Mouse (Mus musculus) megakaryocyte progenitor cell, adult 5-6 weeks (primary cell): ENCODE measurements at regions not wholly inside any gene's neighbourhood (a gene's known extent, or its start where the extent isn't known, plus 50 kb on each side); places are given as distances from the start of the nearest gene placed in this dataset.
A peak's percentile ranks its signal among the peaks of the same experiment; 100 is the strongest.

Experiments used
- ATAC-seq: replicated peaks from 2 replicates; pipeline ENCODE4 v1.8.0; 2016; ENCODE audit warnings: mild to moderate bottlenecking, moderate TSS enrichment, inconsistent platforms; ENCODE audit not compliant: poor library complexity

DNA sequence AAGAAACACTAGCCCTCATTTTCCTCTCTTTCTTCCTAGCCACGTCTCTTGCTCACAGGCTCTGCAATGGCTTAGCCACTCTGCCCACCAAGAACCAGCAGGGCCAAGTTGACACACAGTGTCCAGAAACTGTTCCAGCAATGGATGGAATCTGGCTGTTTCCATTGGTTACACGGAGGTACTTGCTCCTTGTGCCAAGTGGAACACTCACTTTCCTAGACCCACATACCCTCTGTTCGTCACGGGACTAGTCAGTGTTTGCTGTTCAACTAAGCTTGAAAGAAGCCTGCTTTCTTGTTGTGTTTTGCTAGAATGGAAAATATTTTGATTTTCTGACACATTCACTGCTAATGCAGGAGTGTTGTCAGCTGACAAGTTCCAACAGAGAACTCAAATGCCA lies 575.7 kb upstream of the Gulo start:
- ATAC-seq, result no peak

DNA sequence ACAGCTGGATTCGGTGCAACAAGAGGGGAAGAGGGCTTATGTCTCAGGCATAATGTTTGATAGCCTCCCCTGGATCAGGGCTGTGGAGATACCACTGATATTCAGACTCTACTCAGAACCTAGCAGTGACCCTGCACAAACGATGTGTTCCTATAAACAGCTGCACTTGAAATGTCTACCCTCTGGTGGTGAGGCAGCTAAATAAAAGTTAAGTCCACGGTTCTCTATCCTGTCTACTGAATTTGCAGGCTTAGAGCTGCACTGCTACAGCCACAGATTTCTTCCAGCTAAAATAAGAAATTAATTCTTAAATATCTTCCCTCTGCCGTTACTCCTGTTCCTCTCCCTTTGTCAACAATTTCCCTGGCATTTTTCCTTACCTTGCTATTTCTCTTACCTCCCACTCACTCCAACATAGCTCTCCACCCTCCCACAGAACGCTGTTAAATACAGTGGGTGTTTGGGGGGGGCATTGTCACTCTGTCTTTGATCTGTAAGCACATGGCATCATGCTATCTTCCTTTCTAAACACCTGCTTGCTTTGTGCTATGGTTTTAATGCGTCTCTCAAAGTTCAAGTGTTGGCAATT lies 571.0 kb upstream of the Gulo start:
- no peak for ATAC-seq

DNA sequence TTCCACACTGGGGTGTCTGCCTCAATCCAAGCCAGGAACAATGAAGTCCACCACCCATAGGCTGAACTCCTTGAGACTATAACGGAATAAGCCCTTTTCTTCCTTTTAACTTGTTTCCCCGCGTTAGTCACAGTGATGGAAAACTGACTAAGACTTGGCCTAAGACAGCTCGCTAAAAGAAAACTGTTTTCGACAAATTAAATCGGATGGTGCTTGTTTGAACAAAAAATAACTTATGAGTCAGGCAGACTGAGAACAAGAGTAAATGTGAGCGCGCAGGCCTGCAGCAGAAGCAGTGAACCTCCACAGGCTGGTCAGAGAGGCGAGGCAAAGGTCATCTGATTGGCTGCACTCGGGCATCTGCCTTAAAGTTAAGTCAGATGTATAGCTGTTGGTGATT lies 557.6 kb upstream of the Gulo start:
- ATAC-seq, result no peak

DNA sequence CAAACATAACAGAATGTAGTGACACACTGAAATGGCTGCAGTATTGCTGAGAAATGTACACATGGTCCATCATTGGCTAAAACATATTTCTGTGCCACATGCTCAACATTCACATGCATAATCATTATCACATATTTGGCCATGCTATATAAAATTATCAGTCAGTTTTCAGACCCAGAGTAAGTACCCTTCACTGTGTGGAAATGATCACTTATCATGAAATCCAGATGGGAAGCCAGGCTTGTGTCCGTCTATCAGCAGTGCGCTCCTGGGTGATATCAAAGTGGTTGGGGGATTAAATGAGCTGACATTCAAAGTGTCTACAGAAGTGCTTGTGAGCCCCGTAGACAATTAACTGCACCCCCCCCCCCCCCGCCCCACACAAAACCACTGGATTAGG lies 553.7 kb upstream of the Gulo start:
- no peak for ATAC-seq

DNA sequence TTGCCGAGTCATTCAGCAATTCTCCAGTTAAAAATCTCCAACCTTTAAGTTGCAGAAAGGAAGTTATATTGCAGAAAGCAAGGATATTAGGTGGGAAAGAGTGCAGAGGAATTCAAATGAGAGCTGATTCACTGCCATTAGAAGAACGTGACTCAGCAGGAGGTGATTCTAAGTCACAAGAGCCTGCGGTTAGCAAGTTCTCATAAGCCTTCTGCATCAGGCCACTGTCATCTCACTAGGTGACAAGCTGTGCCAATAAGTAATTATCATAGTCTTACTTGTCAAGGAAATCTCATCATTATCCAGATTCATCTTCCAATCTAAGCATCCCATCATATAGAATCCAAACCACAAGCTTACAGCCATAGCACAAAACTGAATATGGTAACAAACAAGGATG lies 552.7 kb upstream of the Gulo start:
- peak; percentile 55 for ATAC-seq

DNA sequence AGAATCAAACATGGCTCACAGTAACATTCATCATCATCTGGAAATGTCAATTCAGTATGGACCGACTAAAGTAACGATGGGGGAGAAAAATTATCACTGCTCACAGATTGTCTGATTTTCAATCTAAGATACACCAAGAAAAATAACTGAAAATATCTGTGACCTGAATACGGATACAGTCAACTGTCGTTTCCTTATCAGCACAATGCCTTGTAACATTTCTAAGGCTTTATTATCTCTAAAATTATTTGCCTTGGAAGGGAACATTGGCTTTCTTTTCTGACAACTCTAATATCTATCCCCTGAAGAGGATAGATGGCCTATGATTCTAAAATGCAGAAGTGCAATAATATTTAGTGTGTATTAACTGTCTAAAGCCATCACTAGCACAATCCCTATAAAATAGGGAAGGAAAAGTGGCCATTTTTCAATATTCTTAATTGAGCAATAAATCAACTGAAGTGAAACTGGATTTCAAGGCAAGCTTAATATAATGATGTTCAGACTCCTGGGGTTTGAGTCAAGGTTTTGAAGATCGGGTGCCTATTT lies 552.1 kb upstream of the Gulo start:
- peak; percentile 60 for ATAC-seq

DNA sequence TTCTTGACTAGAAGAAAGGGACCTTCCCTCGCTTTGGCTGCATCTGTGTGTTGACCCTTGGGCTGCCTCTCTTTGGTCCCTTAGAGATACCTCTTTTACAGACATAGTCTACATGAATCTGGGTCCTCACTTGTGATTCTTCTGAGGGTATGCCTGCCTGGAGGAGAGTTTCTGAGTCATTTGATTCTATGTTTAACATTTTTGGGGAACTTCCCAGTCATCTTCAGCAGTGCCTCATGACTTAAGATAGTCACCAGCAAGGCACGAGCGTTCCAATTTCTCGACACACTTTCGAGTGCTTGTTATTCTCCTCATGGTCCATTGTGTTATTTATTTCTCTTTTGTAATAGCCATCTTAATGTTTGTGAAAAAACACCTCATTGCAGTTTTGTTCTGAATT lies 549.4 kb upstream of the Gulo start:
- no peak for ATAC-seq

DNA sequence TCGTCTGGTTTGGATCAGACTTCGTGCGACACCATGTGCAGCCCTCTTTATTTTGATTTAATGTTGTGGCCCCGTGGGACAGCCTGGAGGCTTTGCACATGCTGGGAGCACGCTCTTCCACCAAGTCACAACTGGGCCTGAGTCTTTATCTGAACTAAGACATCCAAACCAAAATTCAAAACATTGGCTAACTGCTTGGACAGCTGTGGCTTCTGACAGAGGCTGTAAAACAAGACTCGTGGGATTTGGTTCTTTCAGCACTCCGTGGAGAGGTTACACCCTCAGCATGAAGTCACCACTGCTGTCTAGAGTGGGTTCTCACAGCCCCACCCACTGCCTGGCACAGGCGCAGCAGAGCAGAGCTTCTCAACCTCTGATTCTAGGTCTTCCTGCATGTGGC lies 548.6 kb upstream of the Gulo start:
- ATAC-seq, result no peak

DNA sequence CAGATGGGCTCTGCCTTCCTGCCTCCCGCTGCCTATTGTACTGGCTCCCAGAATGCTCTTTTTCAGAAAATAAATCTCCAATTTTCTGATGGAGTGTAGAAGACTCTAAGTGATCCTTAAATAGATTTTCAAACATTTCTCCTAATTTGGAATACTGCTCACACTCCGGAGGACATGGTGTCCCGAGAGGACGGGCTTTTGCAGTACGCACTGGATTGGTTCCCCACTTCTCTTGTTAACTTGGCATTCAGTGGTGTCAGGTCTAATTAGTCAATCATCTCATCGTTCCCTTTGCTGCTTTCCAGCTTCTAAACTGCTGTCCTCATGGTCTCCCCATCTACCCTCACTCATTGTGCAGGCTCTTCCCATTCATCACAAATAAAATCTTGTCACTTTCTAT lies 529.5 kb upstream of the Gulo start:
- no peak for ATAC-seq

DNA sequence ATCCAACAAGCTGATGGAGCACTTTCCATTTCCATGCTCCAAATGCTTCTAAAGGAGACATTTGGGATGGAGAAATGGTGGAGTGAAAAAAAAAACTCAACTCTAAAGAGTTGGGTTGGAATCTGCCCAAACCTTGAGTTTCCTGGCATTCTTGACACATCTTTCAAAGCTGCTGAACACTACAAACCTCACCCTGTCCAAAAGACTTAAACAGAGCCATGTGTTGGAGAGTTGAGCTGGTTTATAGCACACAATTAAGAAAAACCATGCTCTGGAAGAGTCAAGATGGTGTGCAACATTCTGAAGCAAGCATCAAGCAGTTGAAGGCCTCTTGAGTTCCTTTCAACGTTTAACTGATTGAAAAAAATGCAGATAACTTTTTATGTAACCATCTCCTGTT lies 525.7 kb upstream of the Gulo start:
- ATAC-seq, result no peak

DNA sequence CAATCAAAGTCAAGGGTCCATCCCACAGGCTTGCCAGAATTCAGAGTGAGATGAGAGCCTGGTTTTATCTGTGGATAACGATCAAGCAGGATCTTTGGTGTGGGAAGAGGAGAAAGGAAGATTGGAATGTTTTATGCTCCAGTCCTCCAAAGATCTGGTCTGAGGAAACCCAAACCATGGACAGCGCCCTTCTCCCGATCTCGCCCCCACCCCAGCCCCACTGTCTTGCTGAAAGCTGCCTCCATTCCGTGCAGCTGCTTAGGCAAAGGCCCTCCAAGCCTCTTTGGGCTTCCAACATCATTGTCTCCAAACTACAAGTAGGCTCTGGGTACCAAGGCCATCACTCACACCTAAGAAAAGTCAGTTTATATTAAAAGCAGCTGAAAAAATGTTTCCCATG lies 519.1 kb upstream of the Gulo start:
- no peak for ATAC-seq

DNA sequence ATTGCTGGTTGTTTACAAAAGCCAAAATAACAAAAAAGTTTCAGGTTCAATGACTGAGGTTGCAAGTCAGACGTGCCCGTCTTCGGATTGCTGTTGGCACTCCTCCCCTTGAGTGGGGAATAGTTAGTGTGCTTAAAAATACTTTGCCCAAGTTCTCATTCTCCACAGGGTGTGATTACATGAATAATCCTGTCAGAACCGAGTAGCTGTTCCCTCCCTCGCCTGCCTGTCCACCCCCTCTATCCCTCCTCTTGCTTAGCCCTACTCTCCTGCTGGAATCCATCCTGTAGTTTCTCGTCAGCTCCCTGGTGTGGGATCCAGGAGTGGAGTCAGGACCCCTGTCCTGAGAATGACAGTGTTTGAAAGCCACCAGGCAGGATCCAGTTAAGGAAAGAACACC lies 518.1 kb upstream of the Gulo start:
- ATAC-seq, result no peak

DNA sequence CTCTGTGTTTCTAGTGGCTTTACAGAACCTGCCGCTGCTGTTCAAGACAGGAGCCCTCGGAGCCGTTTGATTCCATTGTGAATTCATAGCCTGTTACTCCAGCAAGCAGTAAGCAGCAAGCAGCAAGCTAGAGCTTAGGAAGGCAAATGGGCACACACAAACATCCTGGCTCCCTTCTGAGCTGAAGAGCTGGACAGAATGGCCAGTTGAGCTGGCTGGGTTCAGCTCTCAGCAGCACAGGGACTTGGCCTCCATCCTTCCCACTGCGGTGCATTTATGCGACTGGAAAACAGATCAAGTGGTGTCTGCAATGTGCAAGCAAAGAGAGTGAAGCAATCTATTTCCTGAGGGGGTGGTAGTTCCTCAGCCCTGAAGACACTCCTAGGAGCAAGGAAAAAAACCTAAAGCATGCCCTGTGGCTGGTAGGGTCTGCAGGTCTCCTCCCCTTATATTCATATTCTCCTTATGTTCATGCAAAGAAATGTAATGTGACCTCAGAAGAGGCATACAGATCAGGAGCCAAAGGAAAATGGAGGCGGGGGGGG lies 513.9 kb upstream of the Gulo start:
- no peak for ATAC-seq

DNA sequence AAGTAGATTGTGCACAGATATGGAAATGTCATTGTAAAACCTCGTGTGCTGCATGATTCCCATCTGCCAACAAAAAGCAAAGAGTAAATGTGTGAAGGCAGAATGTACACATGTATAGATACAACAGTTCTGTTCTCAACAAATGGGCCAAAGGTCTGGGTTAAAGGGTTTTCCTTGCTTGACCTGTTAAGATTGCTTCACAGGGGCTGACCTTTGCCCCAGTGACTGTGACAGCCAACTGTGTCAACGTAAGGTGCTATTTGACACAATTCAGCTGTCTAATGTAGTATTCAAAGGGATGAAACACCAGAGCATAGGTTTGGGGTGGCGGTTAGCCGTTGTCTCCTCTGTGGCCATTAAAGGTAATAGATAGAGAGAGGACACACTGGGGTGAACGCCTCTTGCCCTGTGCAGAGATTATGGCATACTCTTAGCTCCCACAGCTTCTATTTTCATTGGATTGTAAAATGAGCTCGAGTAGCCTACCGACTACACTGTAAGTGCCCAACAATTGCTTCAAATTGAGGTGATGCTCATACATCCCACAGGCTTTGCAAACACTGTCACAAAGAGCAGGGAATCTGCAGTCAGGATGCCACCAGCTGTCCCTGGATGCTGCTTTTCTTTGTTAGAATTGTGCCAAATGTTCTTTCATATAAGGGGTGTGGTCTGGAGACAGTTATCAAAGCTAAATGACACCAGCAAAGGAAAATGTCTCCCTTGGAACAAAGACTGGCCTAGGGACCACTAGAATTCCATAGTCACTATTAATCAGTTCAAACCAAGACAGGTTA lies 513.0 kb upstream of the Gulo start:
- ATAC-seq, result no peak

DNA sequence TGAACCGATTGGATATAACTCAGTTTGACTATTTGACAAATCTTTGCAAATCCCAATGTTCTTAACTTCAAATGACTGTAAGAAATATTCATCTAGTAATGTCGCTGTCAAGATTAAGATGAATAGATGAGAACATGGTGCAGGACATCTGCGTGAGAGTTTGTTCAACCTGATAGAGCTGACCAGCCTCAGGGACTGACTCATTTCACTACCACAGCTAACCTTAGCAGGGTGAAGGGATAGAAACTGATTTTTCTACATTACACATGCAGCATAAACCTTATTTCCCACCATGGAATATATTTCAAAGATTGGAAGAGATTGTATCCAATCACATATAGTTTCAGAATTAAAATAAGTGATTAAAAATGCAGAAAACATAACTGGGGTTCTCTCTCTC lies 507.8 kb upstream of the Gulo start:
- ATAC-seq, result no peak

DNA sequence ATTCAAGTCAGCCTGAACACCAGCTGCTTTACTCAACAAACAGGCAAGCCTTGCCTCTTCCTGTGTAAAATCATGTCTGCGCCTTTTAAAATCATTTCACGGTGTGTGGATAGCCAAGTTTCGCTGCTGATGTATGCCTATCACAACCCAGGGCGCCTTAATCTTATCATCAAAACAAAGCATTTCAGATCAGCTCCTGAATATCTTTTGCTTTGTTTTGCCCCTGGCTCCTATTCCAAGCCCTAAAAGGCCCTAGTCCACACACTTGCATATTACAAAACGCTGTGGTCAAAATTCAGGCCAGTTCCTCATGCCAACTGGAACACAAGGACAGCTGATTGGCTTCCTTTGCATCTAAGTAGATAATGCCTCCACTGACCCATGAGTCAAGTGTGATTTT lies 501.7 kb upstream of the Gulo start:
- no peak for ATAC-seq

DNA sequence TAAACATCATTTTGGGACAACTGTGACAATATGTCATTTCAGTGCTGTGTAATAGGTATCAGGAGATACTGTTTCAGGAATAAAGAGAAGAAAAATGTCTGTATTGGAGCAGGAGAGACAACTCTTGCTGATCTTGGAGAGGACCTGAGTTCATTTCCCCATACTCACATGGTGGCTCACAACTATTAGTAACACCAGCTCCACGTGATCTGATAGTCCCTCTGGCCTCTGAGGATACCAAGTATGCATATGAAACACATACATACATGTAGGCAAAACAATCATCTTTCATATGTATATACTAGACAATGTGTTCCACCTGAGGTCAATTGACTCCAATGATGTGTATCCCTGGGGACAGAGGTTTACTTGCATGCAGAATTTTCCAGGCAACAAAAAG lies 501.2 kb upstream of the Gulo start:
- ATAC-seq, result no peak

DNA sequence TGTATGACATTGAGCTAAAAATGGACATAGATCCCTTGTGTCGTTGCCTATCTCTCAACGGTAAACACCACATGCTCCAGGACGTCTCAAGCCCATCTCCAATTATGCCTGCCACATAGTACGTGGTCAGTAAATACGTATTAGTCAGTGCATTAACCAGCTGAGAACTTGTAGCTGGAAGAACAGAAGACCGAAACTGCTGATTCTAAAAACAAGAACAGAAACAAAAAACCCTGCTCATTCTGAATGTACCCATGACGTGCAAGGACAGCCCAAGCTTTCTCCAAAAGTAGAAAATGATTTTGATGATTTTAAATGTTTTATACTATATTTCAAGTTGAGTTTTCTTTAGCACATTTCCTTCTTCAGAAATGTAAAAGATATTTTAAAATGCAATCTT lies 500.7 kb upstream of the Gulo start:
- no peak for ATAC-seq

DNA sequence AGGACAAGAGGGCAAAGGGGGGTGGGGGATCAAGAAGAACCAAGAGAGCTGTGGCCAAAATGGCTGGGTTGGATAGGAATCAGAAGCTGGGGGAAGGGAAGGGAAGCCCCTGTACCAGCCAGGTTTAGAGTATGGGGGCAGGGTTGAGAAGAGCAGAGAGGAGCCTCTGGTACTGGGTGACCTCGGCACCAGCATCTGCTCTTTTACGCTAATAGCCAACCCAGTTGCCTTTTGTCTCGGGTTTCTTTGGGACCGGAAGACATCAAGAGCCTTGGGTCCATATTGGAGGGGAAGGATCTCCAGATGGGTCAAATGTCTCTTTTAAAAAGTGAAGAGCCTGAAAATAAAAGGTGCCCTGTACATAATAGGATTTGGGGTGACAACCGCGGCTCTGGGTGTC lies 493.0 kb upstream of the Gulo start:
- no peak for ATAC-seq

DNA sequence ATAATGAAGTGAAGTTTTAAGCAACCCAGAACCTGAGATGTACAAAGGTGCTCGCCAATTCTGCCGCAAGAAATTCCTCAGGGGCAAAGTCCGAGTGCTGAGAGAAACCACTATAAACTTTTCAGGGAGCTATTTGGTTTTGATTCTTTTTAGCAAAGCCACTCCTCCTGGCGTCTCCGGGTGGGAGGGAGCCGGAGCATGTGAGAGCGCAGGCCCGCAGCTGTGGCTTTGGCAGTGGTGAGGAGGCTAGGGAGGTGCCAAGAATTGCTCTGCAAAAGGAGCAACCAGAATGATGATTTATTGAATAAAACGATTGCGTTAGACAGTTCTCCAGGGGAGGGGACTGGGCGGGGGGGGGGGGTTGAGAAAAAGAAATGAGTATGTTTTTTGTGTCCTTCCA lies 490.9 kb upstream of the Gulo start:
- no peak for ATAC-seq

DNA sequence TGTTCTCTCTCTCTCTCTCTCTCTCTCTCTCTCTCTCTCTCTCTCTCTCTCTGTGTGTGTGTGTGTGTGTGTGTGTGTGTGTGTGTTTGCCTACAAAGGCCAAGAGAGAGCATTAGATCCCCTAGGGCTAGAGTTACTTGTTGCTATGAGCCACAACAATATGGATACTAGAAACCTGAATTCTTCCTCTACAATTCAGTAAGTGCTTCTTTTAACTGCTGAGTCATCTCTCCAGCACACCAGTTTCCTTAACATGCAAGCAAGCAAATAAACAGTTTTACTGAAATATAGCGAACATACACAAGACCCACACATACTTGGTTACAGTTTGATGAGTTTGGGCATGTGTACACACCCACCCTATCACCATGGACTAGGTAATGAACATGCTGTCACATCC lies 486.1 kb upstream of the Gulo start:
- ATAC-seq, result no peak

DNA sequence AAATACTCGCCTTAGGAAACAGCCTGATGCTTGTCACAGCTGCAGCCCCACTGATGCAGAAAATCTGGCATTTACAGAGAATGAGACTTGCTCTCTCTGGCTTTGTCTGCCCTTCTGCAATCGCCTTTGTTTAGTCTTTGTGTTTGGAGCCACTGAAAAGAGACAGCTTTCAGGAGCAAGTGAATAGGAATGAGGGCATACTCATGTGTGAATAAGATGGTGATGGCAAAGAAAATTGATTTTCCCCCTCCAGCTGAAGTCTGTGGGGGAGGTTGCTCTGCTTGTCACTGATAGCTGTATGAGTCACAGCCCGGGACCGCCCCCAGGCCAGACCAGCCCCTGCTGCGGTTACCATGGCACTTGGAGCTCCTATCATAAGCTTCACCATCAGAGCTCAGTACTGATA lies 485.5 kb upstream of the Gulo start:
- no peak for ATAC-seq
